Comparison of ENCODE assay signal across 8 mouse cellular contexts in genomic region chr10:70120671-70121405, GRCm38 (mm10). TPM values are rescaled to one million over a fixed set of nuclear protein-coding genes. Genes with fewer than 3 reads are reported as not detected.
A peak's percentile ranks its signal among the peaks of the same experiment; 100 is the strongest.
DNase-seq lines count a peak whose midpoint lies in the region; ATAC-seq lines count a peak whose summit lies in the region.

No protein-coding gene starts in this region.

- no peaks in the 10 kb centered on the region for H3K27me3 ChIP-seq in kidney, embryonic 15.5 days
- H3K27me3 ChIP-seq in embryonic facial prominence, embryonic 12.5 days, result no peaks in the 10 kb centered on the region

- no peak overlapping the region for H3K4me3 ChIP-seq in kidney, embryonic 15.5 days (replicated peaks)
- H3K4me3 ChIP-seq in embryonic facial prominence, embryonic 12.5 days, result no peak overlapping the region

- ATAC-seq in kidney, embryonic 15.5 days (replicated peaks; ENCODE audit: low FRiP score), result peak; percentile 61
- ATAC-seq in embryonic facial prominence, embryonic 12.5 days (ENCODE audit: insufficient number of reproducible peaks, insufficient read depth, low FRiP score, low TSS enrichment), result no peak
- ATAC-seq in hematopoietic stem cell, adult 5-6 weeks (replicated peaks in 1 of 2; ENCODE audit: insufficient read depth in 1 of 2, low FRiP score in 2 of 2, low TSS enrichment in 1 of 2, low read depth in 1 of 2, poor library complexity in 2 of 2, severe bottlenecking in 2 of 2), result peak; percentile 33 to 34; a peak in 2 of 4 replicates
- ATAC-seq in megakaryocyte-erythroid progenitor cell, adult 5-6 weeks (replicated peaks; ENCODE audit: low FRiP score, low TSS enrichment, poor library complexity, severe bottlenecking), result peak; percentile 79
- ATAC-seq in CD4-positive, CD25-positive, alpha-beta regulatory T cell, adult 4 months, result no peak

- 45% methylated on average over 17 of the region's 17 CpGs for WGBS in kidney, embryonic 15.5 days
- 76% methylated on average over 17 of the region's 17 CpGs for WGBS in embryonic facial prominence, embryonic 12.5 days

- peak overlapping the region; percentile 78 for H3K27ac ChIP-seq in kidney, embryonic 15.5 days
- peak overlapping the region; percentile 17; the same call in 1 of the 2 replicates for H3K27ac ChIP-seq in embryonic facial prominence, embryonic 12.5 days

- H3K9me3 ChIP-seq in kidney, embryonic 15.5 days (replicated peaks), result no peaks in the 10 kb centered on the region; the same call in 1 of the 2 replicates
- H3K9me3 ChIP-seq in embryonic facial prominence, embryonic 12.5 days, result no peaks in the 10 kb centered on the region

- H3K9ac ChIP-seq in kidney, embryonic 15.5 days, result no peak overlapping the region
- no peak overlapping the region for H3K9ac ChIP-seq in embryonic facial prominence, embryonic 12.5 days

- no peak for DNase-seq in kidney, adult 18-20 months
- peak; percentile 74 for DNase-seq in Muller cell, postnatal 12 days (ENCODE audit: inconsistent ontology term)
- DNase-seq in urinary bladder, postnatal 36 days (ENCODE audit: low spot score in 2 of 2), result peak; percentile 52 to 64

- H3K4me1 ChIP-seq in kidney, embryonic 15.5 days, result peaks cover 56% of the 10 kb centered on the region
- H3K4me1 ChIP-seq in embryonic facial prominence, embryonic 12.5 days, result peaks cover 18% of the 10 kb centered on the region

- 0 out of 2 replicates have a peak, but pooled peaks cover 3% of the 10 kb centered on the region for H3K36me3 ChIP-seq in kidney, embryonic 15.5 days
- no peaks in the 10 kb centered on the region for H3K36me3 ChIP-seq in embryonic facial prominence, embryonic 12.5 days

- peak overlapping the region; percentile 26 for H3K4me2 ChIP-seq in kidney, embryonic 15.5 days
- no peak overlapping the region for H3K4me2 ChIP-seq in embryonic facial prominence, embryonic 12.5 days (replicated peaks)

RNA-seq across cellular contexts. Expression of gene Ccdc6, which starts 23.9 kb away (rescaled TPM):
- polyA plus RNA-seq in kidney, embryonic 15.5 days (2015; fragmentation: Nextera tagmentation; extraction: Ambion mirVana), result 22.5 and 22.9 TPM in 2 replicates
- 14.4 and 16.0 TPM in 2 replicates for polyA plus RNA-seq in embryonic facial prominence, embryonic 12.5 days (2016; fragmentation: Nextera tagmentation; extraction: Ambion mirVana)
- 18.1 and 23.6 TPM in 2 replicates for total RNA-seq in hematopoietic stem cell, adult 5-6 weeks (2017)
- 48.6 and 59.4 TPM in 2 replicates for total RNA-seq in megakaryocyte-erythroid progenitor cell, adult 5-6 weeks (2014; fragmentation: Nextera tagmentation)
- 22.7 and 29.6 TPM in 2 replicates for total RNA-seq in megakaryocyte-erythroid progenitor cell, adult 5-6 weeks (2017)
- 10 to 100 TPM; 28.7 to 30.9 TPM for polyA plus RNA-seq in CD4-positive, CD25-positive, alpha-beta regulatory T cell, adult 4 months (2017; shearing (Covaris generic))

Comparison
In these comparisons a context has a peak if more than half of its experiments do, and no peak if none do; other contexts are left out.
1. ATAC-seq: peak in kidney, embryonic 15.5 days (single experiment), hematopoietic stem cell, adult 5-6 weeks (2 of 2) and megakaryocyte-erythroid progenitor cell, adult 5-6 weeks (single experiment); none in embryonic facial prominence, embryonic 12.5 days (single experiment) and CD4-positive, CD25-positive, alpha-beta regulatory T cell, adult 4 months (single experiment).